Mouse (Mus musculus): ENCODE data around the gene Snx17.

- no peak for TF ChIP-seq CTCF (IDR thresholded peaks at IDR 0.05)
- TF ChIP-seq POLR2A (IDR thresholded peaks at IDR 0.05; ENCODE audit: insufficient read depth, low read depth, low read length) = peak; percentile 96
Observed at GRCm38 (mm10) chr5:31220448-31221303, 27.6 kb downstream of the Snx17 start, which contains the start of gene Ppm1g.

Data from heart, adult 2 months (tissue).